Mouse (Mus musculus) brain, embryonic 14.5 days (tissue): ENCODE measurements at regions not wholly inside any gene's neighbourhood (a gene's known extent, or its start where the extent isn't known, plus 50 kb on each side); places are given as distances from the start of the nearest gene placed in this dataset.

Experiments
- CTCF ChIP-seq: fragments of 200-500 bp; IDR thresholded peaks from 2 replicates; pipeline ENCODE4 v1.5.1; 2012; ENCODE audit warnings: inconsistent platforms, mild to moderate bottlenecking, moderate library complexity, borderline replicate concordance; ENCODE audit not compliant: insufficient read depth, insufficient read length; ENCODE audit errors: extremely low read depth
- POLR2A ChIP-seq: fragments of 200-500 bp; IDR thresholded peaks from 2 replicates; pipeline ENCODE4 v1.6.1; 2012; ENCODE audit warnings: mild to moderate bottlenecking, inconsistent platforms, borderline replicate concordance; ENCODE audit not compliant: poor library complexity, insufficient read depth, insufficient read length, severe bottlenecking; ENCODE audit errors: extremely low read depth

- TF ChIP-seq POLR2A (no peak), CTCF (no peak)
Measured at GRCm38 (mm10) chr8:31746855-31747254, 1681.7 kb upstream of the 5930422O12Rik start.
